ENCODE assay signal across 12 mouse cellular contexts in the genomic region with DNA sequence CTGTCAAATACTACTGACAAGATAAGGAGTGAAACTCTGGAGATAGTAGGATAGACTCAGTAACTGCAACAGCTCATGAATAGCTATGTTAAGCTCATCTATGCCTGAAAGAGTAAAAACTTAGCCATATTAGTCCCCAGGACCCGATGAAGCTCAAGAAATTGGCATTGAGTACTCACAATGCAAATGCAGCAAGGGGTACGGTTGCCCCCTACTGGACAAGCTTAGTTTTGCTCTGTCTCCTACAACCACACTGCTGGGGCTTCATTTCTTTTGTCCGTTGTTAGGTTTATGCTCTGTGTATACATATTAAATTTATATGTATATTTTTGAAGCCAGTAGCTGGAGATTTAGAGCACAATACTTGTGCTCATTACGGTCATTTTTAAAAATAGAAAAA.
DNase-seq lines count a peak whose midpoint lies in the region; ATAC-seq and TF ChIP-seq lines count a peak whose summit lies in the region.
"Had no signal": no experiment of that assay in that cellular context is flagged by ENCODE, and none has a peak within 500 bp of the region (broad histone marks: within the 10 kb centered on the region; RNA-seq: fewer than 3 reads in every experiment).

No protein-coding gene starts in this region.

- no peak for ATAC-seq in kidney, embryonic 14.5 days (ENCODE audit: low FRiP score, low TSS enrichment)
- no peak for ATAC-seq in monocyte, adult 5-6 weeks (replicated peaks; ENCODE audit: insufficient number of reproducible peaks, low FRiP score, low TSS enrichment, poor library complexity, severe bottlenecking)
- ATAC-seq: forebrain, embryonic 16.5 days had no signal

- H3K27me3 ChIP-seq in kidney, embryonic 14.5 days (ENCODE audit: control insufficient read depth, insufficient read depth, low read length) = no peaks in the 10 kb centered on the region
- H3K27me3 ChIP-seq: neural tube, embryonic 13.5 days had no signal

- TF ChIP-seq POLR2A in brain, embryonic 14.5 days (IDR thresholded peaks at IDR 0.05; ENCODE audit: borderline replicate concordance, extremely low read depth, insufficient read depth, insufficient read length, poor library complexity, severe bottlenecking) = no peak

- H3K4me2 ChIP-seq in kidney, embryonic 14.5 days (replicated peaks; ENCODE audit: low read depth, low read length) = no peak overlapping the region
- H3K4me2 ChIP-seq: neural tube, embryonic 13.5 days had no signal

- no peak overlapping the region for H3K27ac ChIP-seq in kidney, embryonic 14.5 days (ENCODE audit: low read depth, low read length)
- H3K27ac ChIP-seq: neural tube, embryonic 13.5 days had no signal

- no peak overlapping the region for H3K9ac ChIP-seq in kidney, embryonic 14.5 days (ENCODE audit: low read depth, low read length)
- H3K9ac ChIP-seq: neural tube, embryonic 13.5 days had no signal

- no peaks in the 10 kb centered on the region for H3K36me3 ChIP-seq in kidney, embryonic 14.5 days (ENCODE audit: control insufficient read depth, insufficient read depth, low read length)
- H3K36me3 ChIP-seq: neural tube, embryonic 13.5 days had no signal

- peak; percentile 31; the same call in 1 of the 2 replicates for TF ChIP-seq CTCF in brain, embryonic 14.5 days (IDR thresholded peaks at IDR 0.05; ENCODE audit: borderline replicate concordance, extremely low read depth, insufficient read depth, insufficient read length)

- no peak overlapping the region for H3K4me3 ChIP-seq in kidney, embryonic 14.5 days (ENCODE audit: low read length)
- H3K4me3 ChIP-seq: neural tube, embryonic 13.5 days had no signal

- peaks cover 5% of the 10 kb centered on the region; the same call in 1 of the 2 replicates for H3K9me3 ChIP-seq in kidney, embryonic 14.5 days (ENCODE audit: control insufficient read depth, low read length)

- 82% methylated on average over 4 of the region's 4 CpGs for WGBS in kidney, embryonic 14.5 days

- peak; percentile 13 to 29 for DNase-seq in cerebellum, postnatal 14 days
- DNase-seq in cerebellum, adult 9-10 months = no peak
- peak; percentile 9 to 13 for DNase-seq in kidney, postnatal 4 days
- DNase-seq in 3T3-L1 (ENCODE audit: low read depth, low spot score) (peak; percentile 32), MN1 (ENCODE audit: low spot score) (no peak)
- DNase-seq in brain, embryonic 14.5 days (ENCODE audit: low read depth) = peak; percentile 1
- DNase-seq: cerebellum, adult 11-12 months; lung, adult 2 months had no signal

- no peaks in the 10 kb centered on the region for H3K4me1 ChIP-seq in kidney, embryonic 14.5 days (ENCODE audit: control insufficient read depth, insufficient read depth, low read length)
- H3K4me1 ChIP-seq: neural tube, embryonic 13.5 days had no signal

Comparison
In these comparisons a context has a peak if more than half of its experiments do, and no peak if none do; other contexts are left out.
1. DNase-seq: peak in cerebellum, postnatal 14 days (2 of 2), kidney, postnatal 4 days (2 of 2), 3T3-L1 (single experiment) and brain, embryonic 14.5 days (single experiment); none in cerebellum, adult 9-10 months (single experiment) and MN1 (single experiment).